Mouse (Mus musculus) liver, adult 2 months (tissue): ENCODE data around the gene Il23a. TPM values are rescaled to one million over a fixed set of nuclear protein-coding genes. Genes with fewer than 3 reads are reported as not detected.

ENCODE experiments used
- DNase-seq: peaks from one replicate; pipeline ENCODE4 v3.0.0-alpha.2; 2011; ENCODE audit warnings: low read depth, low spot score; ENCODE audit errors: extremely low read depth
- H3K27ac ChIP-seq: fragments of 200-500 bp; replicated peaks from 2 replicates; pipeline ENCODE4 v1.5.1; 2012; ENCODE audit warnings: low read depth, mild to moderate bottlenecking, control low read depth, inconsistent platforms, low read length; ENCODE audit not compliant: insufficient read depth
- H3K27me3 ChIP-seq: fragments of 200-500 bp; 2 replicates; pipeline ENCODE4 v1.6.1; 2012; ENCODE audit warnings: mild to moderate bottlenecking, moderate library complexity, low read length, inconsistent platforms; ENCODE audit not compliant: control insufficient read depth, insufficient read depth
- H3K36me3 ChIP-seq: fragments of 200-500 bp; 2 replicates; pipeline ENCODE4 v1.6.1; 2012; ENCODE audit warnings: low read length, inconsistent platforms; ENCODE audit not compliant: control insufficient read depth, insufficient read depth
- H3K4me1 ChIP-seq: fragments of 200-500 bp; 2 replicates; pipeline ENCODE4 v1.6.1; 2011; ENCODE audit warnings: low read length; ENCODE audit not compliant: control insufficient read depth, insufficient read depth
- H3K4me3 ChIP-seq: fragments of 200-500 bp; 2 replicates; pipeline ENCODE4 v1.5.1; 2011; ENCODE audit warnings: low read depth, mild to moderate bottlenecking, control low read depth, low read length, moderate library complexity; ENCODE audit not compliant: insufficient read depth
- H3K79me2 ChIP-seq: fragments of 200-500 bp; 2 replicates; pipeline ENCODE4 v1.6.1; 2012; ENCODE audit warnings: inconsistent platforms, mild to moderate bottlenecking, low read length, moderate library complexity; ENCODE audit not compliant: control insufficient read depth, insufficient read depth
- H3K9ac ChIP-seq: fragments of 200-500 bp; 2 replicates; pipeline ENCODE4 v1.6.1; 2012; ENCODE audit warnings: low read depth, mild to moderate bottlenecking, control low read depth, inconsistent platforms, low read length
- CTCF ChIP-seq: fragments of 200-500 bp; IDR thresholded peaks from 2 replicates; pipeline ENCODE4 v1.5.1; 2011; ENCODE audit warnings: low read depth, low read length, control low read depth
- POLR2A ChIP-seq: fragments of 200-500 bp; IDR thresholded peaks from 2 replicates; pipeline ENCODE4 v1.6.1; 2011; ENCODE audit warnings: low read length, control low read depth; ENCODE audit not compliant: insufficient read depth; ENCODE audit errors: extremely low read depth
- whole genome bisulfite sequencing: fragments of 180-500 bp; shearing (Covaris S2); methylation state at CpG from one replicate; pipeline ENCODE4 v1.1.7; 2018; 5-methylcytosine and 5-hydroxymethylcytosine counted together
- polyA plus RNA-seq: library from polyadenylated mRNA; depleted of rRNA; stranded (reverse); fragments of >200 nt; gene quantifications from 2 replicates; pipeline ENCODE4 v1.2.3, GENCODE M21; 2012; rRNA removed
- total RNA-seq: library from RNA; depleted of rRNA; stranded (reverse); fragments of >200 nt; gene quantifications from 2 replicates; pipeline ENCODE4 v1.2.3, GENCODE M21; 2014; rRNA removed

Gene Il23a
- total and polyA plus RNA-seq, 2 experiments: not detected

GRCm38 (mm10) chr10:128255925-128256324 is 42.6 kb downstream of the Il23a start:
- H3K4me1 ChIP-seq: peaks cover 14% of the 10 kb centered on the region
- H3K4me3 ChIP-seq: peak overlapping the region; percentile 70
- no peak for TF ChIP-seq CTCF
- no peak for TF ChIP-seq POLR2A
- no peaks in the 10 kb centered on the region for H3K27me3 ChIP-seq
- H3K36me3 ChIP-seq: no peaks in the 10 kb centered on the region
- H3K27ac ChIP-seq: peak overlapping the region; percentile 34
- peak overlapping the region; percentile 29 for H3K9ac ChIP-seq
- peaks cover 6% of the 10 kb centered on the region; the same call in 1 of the 2 replicates for H3K79me2 ChIP-seq
- DNase-seq: no peak
- WGBS: 57% methylated on average over 8 of the region's 8 CpGs

GRCm38 (mm10) chr10:128253677-128254255 is 44.8 kb downstream of the Il23a start, which contains the start of gene Apon:
Gene Apon, plus strand, starts transcription at chr10:128254096.
- H3K9ac ChIP-seq: peak within 1 kb of the TSS; percentile 85
- peak within 1 kb of the TSS; percentile 70 for H3K4me3 ChIP-seq
- H3K4me1 ChIP-seq: peaks cover 12% of the 10 kb centered on the region
- peak; percentile 100 for DNase-seq
- peaks cover 6% of the 10 kb centered on the region; the same call in 1 of the 2 replicates for H3K79me2 ChIP-seq
- H3K27me3 ChIP-seq: no peaks in the 10 kb centered on the region
- peak within 1 kb of the TSS; percentile 98 for H3K27ac ChIP-seq
- no peaks in the 10 kb centered on the region for H3K36me3 ChIP-seq
- WGBS: 31% methylated on average over 4 of the region's 4 CpGs
- no peak for TF ChIP-seq CTCF
- TF ChIP-seq POLR2A: no peak

- no peaks in the 10 kb centered on the region for H3K27me3 ChIP-seq
- no peak for TF ChIP-seq POLR2A
- no peak for TF ChIP-seq CTCF
Measured at GRCm38 (mm10) chr10:128250565-128250964, 48.0 kb downstream of the Il23a start.

GRCm38 (mm10) chr10:128247020-128247732 is 51.4 kb downstream of the Il23a start:
- Histone ChIP-seq H3K27me3 (no peaks in the 10 kb centered on the region), H3K79me2 (peaks cover 6% of the 10 kb centered on the region; the same call in 1 of the 2 replicates), H3K4me3 (peak overlapping the region; percentile 65), H3K9ac (peak overlapping the region; percentile 26), H3K36me3 (no peaks in the 10 kb centered on the region), H3K27ac (peak overlapping the region; percentile 75), H3K4me1 (no peaks in the 10 kb centered on the region)
- no peak for TF ChIP-seq CTCF
- no peak for TF ChIP-seq POLR2A
- 85% methylated on average over 17 of the region's 17 CpGs for WGBS
- peak; percentile 17 for DNase-seq

More at GRCm38 (mm10) chr10:128250565-128250964, 48.0 kb downstream of the Il23a start:
- H3K27ac ChIP-seq: no peak overlapping the region
- H3K36me3 ChIP-seq: no peaks in the 10 kb centered on the region
- no peak overlapping the region for H3K9ac ChIP-seq
- H3K4me3 ChIP-seq: no peak overlapping the region
- H3K4me1 ChIP-seq: peaks cover 4% of the 10 kb centered on the region; the same call in 1 of the 2 replicates
- WGBS: 96% methylated on average over 13 of the region's 13 CpGs
- H3K79me2 ChIP-seq: peaks cover 6% of the 10 kb centered on the region; the same call in 1 of the 2 replicates
- no peak for DNase-seq

Other genes with a start within 250 kb of the Il23a start
- 90.4 and 97.3 TPM in 2 replicates for gene Ptges3, start 239.8 kb downstream of the Il23a start, total RNA-seq
- 24.8 and 30.9 TPM in 2 replicates for gene Ptges3, start 239.8 kb downstream of the Il23a start, polyA plus RNA-seq
- 1,653 and 1,721 TPM in 2 replicates for gene Atp5b, start 215.5 kb downstream of the Il23a start, total RNA-seq
- gene Atp5b, start 215.5 kb downstream of the Il23a start, polyA plus RNA-seq: 2,471 and 2,841 TPM in 2 replicates
- gene Baz2a, start 207.2 kb downstream of the Il23a start, total RNA-seq: 6.6 and 9.1 TPM in 2 replicates
- gene Baz2a, start 207.2 kb downstream of the Il23a start, polyA plus RNA-seq: 9.7 and 12.3 TPM in 2 replicates
- gene Rbms2, start 118.5 kb downstream of the Il23a start, total RNA-seq: 8.0 and 9.6 TPM in 2 replicates
- gene Rbms2, start 118.5 kb downstream of the Il23a start, polyA plus RNA-seq: 21.2 and 23.2 TPM in 2 replicates
- 485 and 986 TPM in 2 replicates for gene Gls2, start 104.3 kb downstream of the Il23a start, total RNA-seq
- 1,667 and 2,920 TPM in 2 replicates for gene Gls2, start 104.3 kb downstream of the Il23a start, polyA plus RNA-seq
- gene Spryd4, start 86.9 kb downstream of the Il23a start, total RNA-seq: 20.8 and 21.1 TPM in 2 replicates
- 30.2 and 33.1 TPM in 2 replicates for gene Spryd4, start 86.9 kb downstream of the Il23a start, polyA plus RNA-seq
- gene Mip, start 72.9 kb downstream of the Il23a start, total RNA-seq: not detected in 2 replicates
- not detected in 2 replicates for gene Mip, start 72.9 kb downstream of the Il23a start, polyA plus RNA-seq
- 1.6 and 1.7 TPM in 2 replicates for gene Timeless, start 66.7 kb downstream of the Il23a start, total RNA-seq
- 0.75 and 1.1 TPM in 2 replicates for gene Timeless, start 66.7 kb downstream of the Il23a start, polyA plus RNA-seq
- gene Apon, start 44.7 kb downstream of the Il23a start, total RNA-seq: 201 and 227 TPM in 2 replicates
- gene Apon, start 44.7 kb downstream of the Il23a start, polyA plus RNA-seq: 446 and 456 TPM in 2 replicates
- 1,199 and 1,422 TPM in 2 replicates for gene Apof, start 30.1 kb downstream of the Il23a start, total RNA-seq
- 2,021 and 2,079 TPM in 2 replicates for gene Apof, start 30.1 kb downstream of the Il23a start, polyA plus RNA-seq
- 17.0 and 17.6 TPM in 2 replicates for gene Stat2, start 28.2 kb downstream of the Il23a start, total RNA-seq
- gene Stat2, start 28.2 kb downstream of the Il23a start, polyA plus RNA-seq: 26.3 and 46.6 TPM in 2 replicates
- 9.1 and 11.8 TPM in 2 replicates for gene Pan2, start 4.6 kb upstream of the Il23a start, total RNA-seq
- 12.7 and 20.3 TPM in 2 replicates for gene Pan2, start 4.6 kb upstream of the Il23a start, polyA plus RNA-seq
- 89.5 and 107 TPM in 2 replicates for gene Cnpy2, start 23.7 kb upstream of the Il23a start, total RNA-seq
- gene Cnpy2, start 23.7 kb upstream of the Il23a start, polyA plus RNA-seq: 69.0 and 72.0 TPM in 2 replicates
- gene Cs, start 39.0 kb upstream of the Il23a start, total RNA-seq: 57.1 and 60.1 TPM in 2 replicates
- 99.6 and 115 TPM in 2 replicates for gene Cs, start 39.0 kb upstream of the Il23a start, polyA plus RNA-seq
- gene Coq10a, start 70.2 kb upstream of the Il23a start, total RNA-seq: 19.9 and 20.7 TPM in 2 replicates
- gene Coq10a, start 70.2 kb upstream of the Il23a start, polyA plus RNA-seq: 57.9 and 65.7 TPM in 2 replicates
- 5.6 and 9.3 TPM in 2 replicates for gene Ankrd52, start 78.4 kb upstream of the Il23a start, total RNA-seq
- gene Ankrd52, start 78.4 kb upstream of the Il23a start, polyA plus RNA-seq: 11.8 and 14.8 TPM in 2 replicates
- 2.4 and 3.2 TPM in 2 replicates for gene Slc39a5, start 102.5 kb upstream of the Il23a start, total RNA-seq
- gene Slc39a5, start 102.5 kb upstream of the Il23a start, polyA plus RNA-seq: 2.0 and 8.9 TPM in 2 replicates
- gene Nabp2, start 112.7 kb upstream of the Il23a start, total RNA-seq: 12.9 and 17.0 TPM in 2 replicates
- gene Nabp2, start 112.7 kb upstream of the Il23a start, polyA plus RNA-seq: 22.3 and 27.9 TPM in 2 replicates
- gene Rnf41, start 112.9 kb upstream of the Il23a start, total RNA-seq: 5.1 and 6.6 TPM in 2 replicates
- 5.9 TPM in 2 replicates for gene Rnf41, start 112.9 kb upstream of the Il23a start, polyA plus RNA-seq
- gene Smarcc2, start 160.5 kb upstream of the Il23a start, total RNA-seq: 13.8 and 21.9 TPM in 2 replicates
- 63.1 and 64.5 TPM in 2 replicates for gene Smarcc2, start 160.5 kb upstream of the Il23a start, polyA plus RNA-seq
- gene Myl6, start 195.4 kb upstream of the Il23a start, total RNA-seq: 477 and 556 TPM in 2 replicates
- gene Myl6, start 195.4 kb upstream of the Il23a start, polyA plus RNA-seq: 553 and 575 TPM in 2 replicates
- 0.28 and 0.47 TPM in 2 replicates for gene Myl6b, start 199.9 kb upstream of the Il23a start, total RNA-seq
- gene Myl6b, start 199.9 kb upstream of the Il23a start, polyA plus RNA-seq: 1.1 and 1.6 TPM in 2 replicates
- 7.9 and 10.7 TPM in 2 replicates for gene Esyt1, start 227.1 kb upstream of the Il23a start, total RNA-seq
- 9.2 and 12.8 TPM in 2 replicates for gene Esyt1, start 227.1 kb upstream of the Il23a start, polyA plus RNA-seq
- 3.2 and 4.4 TPM in 2 replicates for gene Zc3h10, start 249.0 kb upstream of the Il23a start, total RNA-seq
- gene Zc3h10, start 249.0 kb upstream of the Il23a start, polyA plus RNA-seq: 6.8 and 8.1 TPM in 2 replicates